Mouse (Mus musculus) natural killer cell, adult 2 months (primary cell): Measurements from ENCODE around the gene Olfr49.
A peak's percentile ranks its signal among the peaks of the same experiment; 100 is the strongest.

ENCODE experiments used
- DNase-seq, 2 experiments: peaks; one replicate each; pipeline ENCODE4 v3.0.0; 2022; ENCODE audit warnings: low spot score in 2 of 2

The Olfr49 gene

DNA sequence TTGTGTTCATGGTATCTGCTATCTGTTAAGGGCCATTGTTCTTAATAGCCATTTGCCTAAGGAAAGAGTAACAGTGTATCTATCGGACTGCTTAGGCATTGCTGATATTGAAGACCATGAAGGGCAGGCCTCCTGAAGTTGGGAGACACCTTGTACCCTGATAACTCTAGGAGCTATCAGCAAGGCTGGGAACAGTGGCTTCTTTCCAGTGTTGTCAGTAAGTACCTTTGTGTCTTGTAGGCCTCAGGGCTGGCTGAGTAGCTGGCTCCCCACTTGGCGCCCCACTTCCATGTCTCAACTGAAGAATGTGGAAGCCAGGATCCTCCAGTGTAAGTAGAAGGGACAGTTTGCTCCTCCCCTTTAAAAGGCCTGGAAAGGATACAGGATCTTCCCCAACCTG lies 23.4 kb downstream of the Olfr49 start:
- no peak for DNase-seq

- DNase-seq: no peak
These were observed 24.5 kb downstream of the Olfr49 start for GRCm38 (mm10) chr14:54260196-54260595.

DNA sequence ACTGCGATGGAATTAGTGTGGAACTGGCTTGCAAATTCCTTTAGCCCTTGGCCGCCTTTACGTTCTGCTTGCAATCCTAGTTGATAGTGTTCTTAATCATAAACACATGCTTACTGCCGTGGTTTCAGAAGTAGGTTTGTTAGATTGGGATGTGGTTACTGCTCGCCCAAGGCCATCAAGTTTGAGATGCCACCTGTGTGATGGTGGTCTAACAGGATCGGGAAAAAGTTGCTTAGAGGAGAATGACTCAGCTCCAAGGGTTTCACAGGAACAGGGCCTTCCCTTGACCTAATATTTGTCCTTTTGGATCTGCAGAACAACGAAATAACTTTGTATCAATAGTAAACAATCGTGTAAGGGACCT lies 25.0 kb downstream of the Olfr49 start:
- DNase-seq: no peak

DNA sequence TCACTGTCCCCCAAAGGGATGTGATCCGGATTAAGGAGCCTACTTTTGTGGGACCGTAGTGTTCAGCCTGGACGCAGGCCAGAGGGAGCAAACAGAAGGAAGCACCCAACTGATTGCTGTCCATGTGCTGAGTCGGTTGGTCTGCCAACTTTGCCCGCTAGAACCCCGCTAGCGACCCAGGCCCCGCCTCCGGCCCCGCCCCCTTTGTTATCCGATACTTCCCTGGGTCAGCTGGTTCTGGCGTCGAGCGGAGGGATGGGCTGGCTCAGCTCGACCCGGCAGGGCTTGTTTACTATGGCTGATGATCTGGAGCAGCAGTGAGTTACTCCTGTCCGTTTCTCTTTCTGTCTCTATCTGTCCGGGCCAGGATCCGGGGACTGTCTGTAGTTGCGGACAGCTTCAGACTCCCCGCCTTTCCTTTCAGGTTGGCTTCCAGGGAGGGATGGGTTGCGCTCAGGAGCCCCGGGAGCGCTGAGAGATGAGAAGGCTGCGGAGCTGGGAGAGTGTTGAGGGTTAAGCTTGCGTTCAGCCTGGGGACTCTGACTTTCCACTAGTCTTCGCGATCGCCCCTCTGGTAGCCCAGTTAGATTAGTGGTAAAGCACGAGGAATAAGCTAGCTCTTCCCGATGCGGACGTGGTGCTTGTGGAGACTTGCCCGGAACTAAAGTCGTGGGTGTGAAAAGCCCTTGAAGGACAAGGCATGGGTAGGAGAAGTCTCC lies 25.6 kb downstream of the Olfr49 start:
- peak; percentile 75 to 77 for DNase-seq

DNA sequence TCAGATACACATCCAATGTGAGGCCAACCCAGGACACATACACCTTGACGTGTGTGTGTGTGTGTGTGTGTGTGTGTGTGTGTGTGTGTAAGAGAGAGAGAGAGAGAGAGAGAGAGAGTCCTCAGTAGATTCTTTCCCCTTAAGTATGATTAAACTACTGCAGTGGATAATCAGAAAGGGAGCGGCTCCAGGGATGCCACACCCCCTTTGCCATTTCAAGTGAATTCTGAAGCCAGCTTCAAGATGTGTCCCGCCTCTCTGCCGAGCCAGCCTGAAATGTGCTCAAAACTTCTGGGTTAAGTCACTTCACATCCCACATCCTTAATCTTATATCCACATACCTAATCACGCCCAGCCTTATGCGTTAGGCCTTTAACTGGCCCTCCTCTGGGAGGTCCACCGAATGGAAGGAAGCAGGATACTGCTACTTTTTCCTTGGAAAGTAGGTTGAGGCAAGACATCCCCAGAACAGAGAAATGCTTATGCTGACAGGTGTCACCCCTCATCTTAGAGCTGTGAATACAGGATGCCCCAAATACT lies 26.5 kb downstream of the Olfr49 start:
- no peak for DNase-seq

DNA sequence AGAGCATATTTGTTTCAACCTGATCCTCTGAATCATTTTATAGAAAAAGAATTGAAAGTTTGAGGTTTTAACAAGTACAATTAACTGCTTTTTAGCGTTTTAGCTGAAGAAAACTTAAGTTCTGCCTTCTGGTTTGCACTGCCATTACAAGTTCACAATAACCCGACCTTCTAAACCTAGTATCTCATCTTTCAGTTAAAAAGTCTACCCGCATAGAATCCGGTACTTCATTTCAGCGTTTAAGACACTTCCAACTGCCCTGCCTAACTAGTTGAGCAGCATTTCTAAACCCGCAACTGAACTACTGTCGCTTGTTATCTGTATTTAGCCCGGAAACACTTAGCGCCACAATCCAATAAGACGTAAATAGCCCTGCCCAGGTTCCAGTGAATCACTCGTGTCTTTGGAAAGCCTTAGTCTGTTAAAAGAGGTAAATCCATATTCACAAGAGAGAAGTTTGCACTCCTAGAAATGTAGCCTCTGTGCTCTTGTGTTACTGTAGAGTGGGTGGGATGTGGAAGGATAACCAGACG lies 30.0 kb downstream of the Olfr49 start:
- DNase-seq: no peak

DNA sequence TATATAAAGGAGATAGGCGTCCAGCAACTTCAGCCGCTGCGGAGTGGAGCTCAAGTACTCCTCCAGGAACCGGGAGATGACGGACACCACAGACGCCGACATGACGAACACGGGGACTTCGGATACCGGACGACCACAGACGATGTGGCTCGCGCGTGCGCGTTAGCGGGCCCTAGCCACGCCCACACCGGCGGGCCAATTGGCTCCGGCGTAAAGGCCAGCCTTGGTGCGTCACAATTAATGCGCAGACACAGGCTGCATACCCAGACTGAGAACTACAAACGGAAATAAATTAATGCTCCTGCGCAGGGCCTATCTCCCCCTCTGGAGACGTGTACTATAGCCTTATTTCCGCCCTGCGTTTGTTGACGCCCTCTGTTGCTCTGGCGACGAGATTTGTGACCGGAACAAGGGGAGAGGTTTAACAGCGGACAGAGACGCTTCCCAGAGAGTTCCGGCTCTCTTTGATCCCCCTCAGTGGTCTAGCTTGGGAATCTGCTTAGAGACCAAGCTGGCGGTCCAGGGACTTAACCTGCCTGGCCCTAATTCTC lies 30.9 kb downstream of the Olfr49 start, which contains the start of the genes Dad1 and Abhd4:
Dad1 (minus strand) TSS at position 364 of the 551 bp plus-strand sequence.
Abhd4 (plus strand) TSS at position 448 of the 551 bp plus-strand sequence.
- peak; percentile 98 to 99 for DNase-seq

DNA sequence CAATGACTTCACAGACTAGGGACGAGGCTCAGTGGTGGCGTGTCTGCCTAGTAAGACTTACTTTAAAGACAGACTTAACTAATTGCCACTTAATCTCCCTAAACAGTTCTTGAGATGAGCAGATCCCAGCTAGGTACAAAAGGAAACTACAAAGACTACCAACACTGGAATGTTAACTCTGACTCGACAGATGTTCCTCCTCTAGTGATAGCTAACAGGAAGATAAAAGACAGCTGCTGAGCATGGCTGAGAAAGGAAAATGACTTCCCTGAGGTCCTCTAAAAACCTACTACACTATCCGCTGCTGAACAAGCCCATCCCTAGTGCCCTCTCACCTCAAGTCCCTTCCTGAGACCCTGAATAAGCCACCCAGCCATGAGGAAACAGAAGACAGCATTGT lies 34.6 kb downstream of the Olfr49 start:
- DNase-seq: no peak

DNA sequence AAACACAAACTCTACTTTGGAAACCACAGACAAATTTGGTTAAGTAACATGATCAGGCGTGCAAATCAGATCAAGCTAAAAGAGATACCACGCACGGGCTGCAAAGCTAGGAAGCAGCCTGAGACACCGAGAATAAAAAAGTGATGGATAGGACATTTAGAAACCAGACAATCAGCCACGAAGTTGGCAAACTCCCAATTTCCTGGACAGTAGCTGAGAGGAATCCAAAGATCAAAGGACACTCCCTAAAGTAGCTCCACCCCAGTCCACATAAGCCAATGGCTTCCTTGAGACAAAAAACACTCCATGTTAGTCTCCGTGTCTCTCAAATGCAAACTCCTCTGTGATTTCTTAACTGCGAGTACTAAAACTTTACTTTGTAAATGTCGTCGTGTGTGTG lies 35.4 kb downstream of the Olfr49 start:
- no peak for DNase-seq

DNA sequence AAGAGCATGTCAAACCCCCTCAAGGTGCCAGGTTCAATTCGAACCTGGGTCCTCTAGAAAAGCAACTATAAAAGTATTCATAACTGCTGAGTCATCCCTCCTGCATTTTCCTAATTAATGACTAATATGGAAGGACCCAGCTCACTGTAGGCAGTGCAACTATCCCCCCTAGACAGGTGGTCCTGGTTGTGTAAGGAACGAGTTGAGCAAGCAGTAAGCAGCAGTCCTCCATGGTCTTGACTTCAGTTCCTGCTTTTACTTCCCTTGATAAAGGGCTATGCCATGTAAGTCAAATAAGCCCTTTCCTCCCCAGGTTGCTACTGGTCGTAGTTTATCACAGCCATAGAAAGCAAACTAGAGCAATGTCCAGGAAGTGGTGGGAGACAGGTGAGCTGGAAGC lies 38.5 kb downstream of the Olfr49 start:
- no peak for DNase-seq

DNA sequence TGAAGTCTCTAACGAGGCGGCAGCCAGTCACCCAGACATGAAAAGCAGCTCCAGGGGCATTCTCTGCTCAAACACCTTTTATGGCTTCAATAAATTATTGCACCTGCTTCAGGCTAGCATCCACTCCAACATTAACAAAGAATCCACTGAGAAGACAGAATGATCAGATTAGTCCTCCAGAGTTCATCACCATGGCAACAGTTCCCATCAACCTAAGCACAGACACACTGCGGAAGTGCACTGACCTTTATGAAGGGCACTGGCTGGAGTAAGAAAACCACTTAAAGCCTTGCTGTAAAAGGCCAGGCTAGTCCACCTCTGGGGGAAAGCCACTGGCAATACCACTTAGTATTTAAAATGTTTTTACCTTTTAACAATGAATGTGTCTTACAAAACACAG lies 40.6 kb downstream of the Olfr49 start:
- no peak for DNase-seq

- DNase-seq: no peak
These were observed 44.2 kb downstream of the Olfr49 start for GRCm38 (mm10) chr14:54240542-54240941.

DNA sequence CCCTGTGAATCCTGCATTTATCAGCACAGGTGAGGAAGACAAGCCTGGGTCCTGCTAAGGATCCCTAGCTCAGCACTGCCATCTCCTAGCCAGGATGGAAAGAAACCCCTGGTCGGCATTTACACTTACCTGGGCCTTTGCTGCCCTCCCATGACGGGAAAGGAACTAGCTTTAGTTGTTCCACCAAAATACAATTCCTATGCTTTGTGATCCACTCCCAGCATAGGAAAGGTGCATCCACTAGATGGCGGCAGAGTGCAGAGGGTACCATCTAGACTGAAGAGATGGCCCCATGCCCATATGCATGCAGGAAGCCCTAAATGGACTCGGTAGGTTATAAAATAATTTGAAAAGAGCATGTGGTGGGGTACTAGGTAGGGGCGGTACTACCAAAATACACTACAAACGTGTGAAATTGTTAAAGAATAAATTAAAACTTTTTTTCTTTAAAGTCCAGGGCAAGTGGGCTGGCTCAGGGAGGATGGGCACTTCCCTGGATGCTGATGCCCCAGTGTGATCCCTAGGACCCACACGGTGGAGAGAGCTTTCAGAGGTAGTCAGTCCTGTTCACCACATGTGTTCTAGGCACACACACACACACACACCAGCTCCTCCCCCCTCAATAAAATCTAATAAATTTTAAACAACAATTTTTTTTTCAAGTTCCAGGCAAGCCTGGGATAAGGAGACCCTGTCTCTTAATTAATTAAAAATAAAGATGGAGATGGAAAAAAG lies 45.6 kb downstream of the Olfr49 start:
- peak; percentile 78 to 88 for DNase-seq

DNA sequence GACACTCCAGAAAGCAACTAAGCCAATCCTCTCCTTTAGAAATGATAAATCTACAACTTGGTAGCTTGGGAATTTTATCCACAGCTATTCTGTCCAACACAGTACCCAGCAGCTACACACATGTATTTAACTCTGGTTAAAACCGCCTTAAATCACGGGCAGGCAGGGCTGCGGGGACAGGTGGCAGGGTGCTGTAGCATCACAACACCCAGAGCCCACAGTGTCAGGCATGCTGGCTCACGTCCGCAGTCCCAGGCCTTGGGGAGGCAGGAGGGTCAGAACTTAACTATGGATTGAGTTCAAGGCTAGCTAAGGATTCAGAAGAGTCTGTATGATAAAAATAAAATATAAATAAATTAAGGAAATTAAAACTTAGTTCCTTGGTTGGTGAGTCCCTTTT lies 47.9 kb downstream of the Olfr49 start:
- DNase-seq: no peak

DNA sequence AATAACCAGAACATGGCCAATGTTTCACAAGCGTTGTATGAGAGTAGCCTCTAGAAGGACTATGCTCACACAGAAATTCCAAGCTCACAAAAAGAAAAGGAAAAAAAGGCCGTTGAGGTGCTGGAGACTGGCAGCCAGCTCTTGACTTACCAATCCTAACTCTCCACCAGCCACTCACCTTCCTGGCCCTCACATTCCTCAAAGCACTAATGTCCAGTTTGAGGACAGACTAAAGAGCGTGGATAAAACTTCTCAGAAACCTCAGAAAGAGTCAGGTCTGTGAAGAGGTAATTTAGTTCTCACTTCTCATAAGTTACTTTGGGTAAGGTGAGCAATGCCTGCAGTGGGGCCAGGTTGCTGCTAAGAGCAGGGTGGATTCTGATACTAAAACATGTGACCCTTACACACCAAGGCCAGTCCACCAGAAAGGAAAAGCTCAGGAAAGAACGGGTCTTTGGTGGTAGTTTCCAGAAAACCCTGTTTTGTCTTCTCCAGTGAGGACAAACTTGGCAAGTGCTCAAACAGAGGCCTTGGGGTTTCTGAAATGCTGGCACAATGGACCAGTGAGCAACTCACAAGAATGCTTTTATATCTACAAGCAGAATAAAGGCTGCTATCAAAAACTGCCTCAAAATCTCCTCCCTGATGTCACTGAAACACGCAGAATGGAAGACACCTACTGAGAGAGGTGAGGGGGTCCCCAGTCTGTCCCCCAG lies 48.8 kb downstream of the Olfr49 start:
- DNase-seq: no peak

GRCm38 (mm10) chr14:54234231-54235040 lies 50.3 kb downstream of the Olfr49 start:
- DNase-seq: no peak

DNA sequence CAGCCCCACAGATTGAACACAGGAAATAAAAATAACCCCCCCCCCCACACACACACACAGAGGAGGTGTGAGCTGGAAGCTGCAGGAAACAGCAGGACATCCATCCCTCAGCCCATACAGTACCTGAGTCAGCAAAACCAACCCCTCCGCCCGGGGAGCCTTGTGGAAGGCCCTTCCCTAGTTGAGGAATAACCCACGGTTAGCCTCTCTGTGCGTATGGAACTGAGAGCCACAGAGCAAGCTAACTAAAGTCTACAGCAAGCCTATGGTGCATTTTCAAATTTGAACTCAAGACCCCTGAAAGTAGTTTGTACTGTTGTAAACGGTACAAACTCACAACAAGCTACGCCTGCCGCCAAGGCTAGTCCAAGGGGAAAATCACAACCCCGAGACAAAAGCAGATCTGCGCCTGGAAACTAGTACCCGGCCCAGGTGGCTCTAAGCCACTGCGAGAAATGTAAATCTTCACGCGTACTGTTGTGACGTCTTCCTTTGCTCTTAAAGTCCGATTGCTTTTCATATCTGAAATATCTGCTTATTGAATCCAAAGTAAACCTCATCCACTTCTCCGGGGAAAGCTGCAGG lies 51.1 kb downstream of the Olfr49 start:
- DNase-seq: no peak

DNA sequence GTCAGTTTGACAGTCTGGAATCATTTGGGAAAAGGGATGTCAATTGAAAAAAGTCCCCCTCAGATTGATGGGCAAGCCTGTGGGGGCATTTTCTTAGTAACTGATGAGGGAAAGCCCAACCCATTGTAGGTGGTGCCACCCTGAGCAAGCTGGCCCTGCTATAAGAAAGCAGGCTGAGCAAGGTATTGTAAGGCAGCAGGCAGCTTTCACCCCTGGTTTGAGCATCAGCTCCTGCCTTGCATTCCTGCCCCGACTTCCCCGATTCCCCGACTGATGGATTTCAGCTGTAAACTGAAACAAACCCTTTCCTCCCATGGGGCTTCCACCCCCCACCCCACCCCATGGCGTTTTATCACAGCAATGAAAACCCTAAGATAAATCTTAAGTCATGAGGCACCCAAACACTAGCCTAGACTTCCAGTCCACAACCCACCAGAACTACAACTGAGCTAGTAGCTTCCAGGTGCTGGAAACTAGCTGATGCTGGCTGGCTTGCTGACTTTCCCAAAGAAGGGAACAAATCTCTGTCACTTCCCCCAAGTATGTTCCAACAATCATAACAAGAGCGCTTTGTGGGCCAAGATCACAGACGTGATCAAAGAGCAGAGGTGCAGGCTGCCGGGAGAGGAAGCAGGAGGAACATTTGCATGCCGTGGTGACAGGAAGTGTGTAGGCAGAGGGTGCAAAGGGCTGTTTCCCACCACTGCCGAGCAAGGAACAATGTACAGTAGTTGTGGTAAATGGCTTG lies 51.8 kb downstream of the Olfr49 start:
- DNase-seq: peak; percentile 82 to 88

DNA sequence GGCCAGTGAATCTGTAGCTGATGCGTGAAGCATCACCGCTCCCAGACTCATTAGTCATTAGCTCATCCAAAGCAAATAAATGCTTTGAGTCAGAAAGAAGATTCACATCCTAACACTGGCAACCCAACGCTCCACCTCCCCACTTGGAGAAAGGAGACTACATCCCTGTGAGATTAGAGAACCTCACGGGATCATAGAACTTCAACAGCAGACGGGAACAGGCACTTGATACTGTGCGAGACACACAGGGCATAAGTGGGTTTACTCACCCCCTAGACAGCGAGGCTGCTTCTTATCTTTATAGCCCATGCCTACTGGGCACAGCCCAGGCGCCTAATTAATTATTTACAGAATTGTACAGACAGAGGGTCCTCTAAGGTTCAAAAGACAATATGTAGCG lies 52.6 kb downstream of the Olfr49 start:
- DNase-seq: no peak
